Mouse (Mus musculus) urinary bladder, postnatal 36 days (tissue): Measurements from ENCODE around the gene Abca17.

Experiments used
- DNase-seq, 2 experiments: peaks; one replicate each; pipeline ENCODE4 v3.0.0; 2022; ENCODE audit warnings: low spot score in 2 of 2, mixed read lengths in 1 of 2

Gene Abca17

DNA sequence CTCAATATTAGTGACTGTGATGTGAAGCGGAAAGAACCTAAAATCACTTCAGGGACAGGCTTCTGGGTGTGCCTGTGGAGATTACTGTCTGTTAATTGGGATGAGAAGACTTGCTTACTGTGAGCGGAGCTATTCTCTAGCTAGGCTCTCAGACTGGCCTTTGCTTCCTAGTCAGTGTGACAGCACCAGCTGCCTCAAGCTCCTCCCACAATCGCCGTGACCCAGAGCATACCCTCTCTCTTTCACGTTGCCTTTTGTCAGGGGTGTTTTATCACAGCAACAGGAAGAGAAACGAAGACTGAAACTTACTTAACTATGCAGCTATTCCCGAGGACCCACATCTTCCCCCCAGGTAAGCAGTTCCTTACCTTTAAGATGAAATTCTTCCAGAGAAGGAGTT is 4.0 kb downstream of the Abca17 start:
- no peak for DNase-seq

DNA sequence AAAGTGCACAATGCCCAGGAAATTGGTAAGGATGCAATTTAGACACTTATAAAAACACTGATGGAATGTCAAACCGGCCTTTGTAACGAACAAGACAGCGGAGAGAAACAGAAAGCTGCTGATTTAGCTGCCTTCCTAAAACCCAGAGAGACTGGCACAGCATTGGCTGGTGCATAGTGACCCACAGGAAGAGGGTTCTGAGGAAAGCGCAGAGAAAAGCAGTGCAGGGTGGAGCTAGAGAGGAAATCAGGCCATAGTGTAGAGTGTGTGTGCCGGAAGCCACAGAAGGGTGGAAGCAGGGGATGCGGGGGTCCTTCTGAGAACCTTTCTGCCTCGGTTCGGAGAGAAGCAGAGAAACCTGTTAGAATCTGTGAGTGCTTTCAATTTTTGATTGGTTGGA is 6.2 kb downstream of the Abca17 start:
- DNase-seq: no peak

DNA sequence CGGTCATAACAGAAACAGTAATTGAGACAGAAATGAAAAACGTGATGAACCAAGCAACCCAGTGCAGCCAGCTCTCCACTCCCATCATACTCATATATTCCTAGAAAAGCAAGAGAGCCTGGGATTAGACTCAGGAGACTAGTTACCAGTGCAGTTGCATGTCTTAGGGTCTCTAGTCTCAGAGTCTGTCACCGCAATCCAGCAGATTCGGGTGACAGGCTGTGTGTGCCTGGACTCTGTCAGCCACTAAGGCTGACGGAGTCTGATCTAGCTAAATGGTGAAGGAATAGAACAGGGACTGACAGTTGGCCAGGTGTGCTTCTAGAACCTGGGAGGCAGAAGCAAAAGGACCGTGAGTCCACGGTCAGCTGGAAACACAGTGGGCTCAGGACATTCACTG is 23.2 kb downstream of the Abca17 start:
- DNase-seq: no peak

DNA sequence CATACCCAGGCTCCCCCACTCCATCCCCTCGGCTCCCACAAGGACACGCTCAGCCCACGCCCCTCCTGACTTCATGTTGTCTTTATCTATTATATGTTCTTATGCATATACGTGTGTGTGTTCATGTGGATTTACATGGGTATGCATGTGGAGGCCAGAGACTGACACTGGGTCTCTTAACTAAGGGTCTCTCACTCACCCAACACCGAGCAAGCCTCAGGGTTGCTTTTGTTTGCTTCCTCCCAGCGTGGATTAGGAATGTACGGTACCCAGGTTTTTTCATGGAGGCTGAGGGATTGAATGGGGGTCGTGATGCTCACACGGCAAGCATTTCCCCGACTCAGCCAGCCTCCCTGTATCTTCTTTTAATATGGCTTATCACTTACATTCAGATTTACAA is 25.8 kb downstream of the Abca17 start:
- no peak for DNase-seq

DNA sequence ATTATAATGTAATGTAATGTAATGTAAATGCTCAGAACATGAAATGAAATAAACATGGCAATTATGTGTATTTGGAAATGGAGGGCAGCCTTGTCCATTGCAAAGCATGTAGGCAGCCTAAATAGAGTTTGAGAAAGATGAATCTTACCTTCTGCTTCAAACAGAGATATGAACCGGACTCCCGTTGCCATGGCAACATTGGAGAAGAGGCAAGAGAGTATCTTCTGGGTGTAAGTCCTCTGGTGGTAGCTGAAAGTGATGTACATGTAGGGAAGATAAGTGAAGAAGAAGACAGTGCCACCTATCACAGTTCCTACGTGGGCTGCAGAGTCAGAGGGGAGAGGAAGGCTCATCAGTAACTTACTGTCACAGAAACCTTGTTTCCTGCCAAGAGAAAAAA is 30.0 kb downstream of the Abca17 start:
- DNase-seq: no peak

DNA sequence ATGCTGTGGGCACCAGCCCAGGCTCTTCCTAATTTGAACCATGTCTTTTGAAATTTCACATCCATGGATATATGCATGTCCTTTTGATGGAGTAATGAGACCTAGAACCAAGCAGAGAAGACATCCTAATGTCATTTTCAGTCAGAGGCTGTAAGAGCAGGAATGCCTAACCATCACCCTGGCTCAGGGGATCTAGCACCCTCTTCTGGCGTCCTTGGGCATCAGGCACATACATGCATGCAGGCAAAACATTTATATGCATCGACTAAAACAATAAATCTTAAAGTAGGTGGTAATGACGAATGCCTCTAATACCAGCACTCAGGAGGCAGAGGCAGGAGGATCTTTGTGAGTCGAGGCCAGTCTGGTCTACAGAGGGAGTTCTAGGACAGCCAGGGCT is 43.4 kb downstream of the Abca17 start:
- peak in 1 of 2 experiments; percentile 16 for DNase-seq

DNA sequence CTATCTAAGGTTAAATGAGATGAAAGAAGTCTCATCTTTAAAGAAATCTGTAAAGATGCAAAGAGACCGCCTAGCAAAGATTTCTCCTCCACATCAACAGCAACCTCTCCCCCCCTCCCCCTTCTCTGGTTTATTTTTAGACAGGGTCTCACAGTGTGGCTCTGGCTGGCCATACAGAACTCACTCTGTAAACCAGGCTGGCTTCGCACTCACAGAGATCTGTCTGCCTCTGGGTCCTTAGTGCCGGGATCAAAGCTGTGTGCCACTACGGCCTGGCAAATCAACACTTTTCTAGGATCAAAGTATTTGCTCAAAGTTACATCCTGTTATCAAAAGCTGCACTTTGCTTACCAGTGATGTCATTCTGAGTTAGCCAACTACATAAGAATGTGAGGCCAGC is 50.2 kb downstream of the Abca17 start:
- DNase-seq: no peak

DNA sequence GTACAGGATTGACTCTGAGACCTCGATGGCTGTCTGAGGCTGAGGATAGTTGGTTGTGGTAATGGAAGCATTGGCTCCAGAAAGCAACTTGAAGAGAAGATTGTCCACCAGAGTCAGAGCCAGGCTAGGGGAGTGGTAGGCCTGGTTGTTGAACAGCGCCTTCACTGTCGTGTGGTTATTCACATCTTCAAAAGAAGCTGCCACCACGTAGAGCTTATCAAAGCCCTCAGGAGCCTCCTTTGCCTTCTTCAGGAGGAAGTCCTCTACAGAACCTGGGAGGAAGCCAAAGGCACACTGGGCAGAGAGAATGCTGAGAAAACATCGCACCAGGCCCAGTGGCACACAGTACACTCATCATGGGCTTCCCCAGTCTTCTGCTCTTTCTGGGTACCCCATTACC is 61.5 kb downstream of the Abca17 start:
- no peak for DNase-seq

DNA sequence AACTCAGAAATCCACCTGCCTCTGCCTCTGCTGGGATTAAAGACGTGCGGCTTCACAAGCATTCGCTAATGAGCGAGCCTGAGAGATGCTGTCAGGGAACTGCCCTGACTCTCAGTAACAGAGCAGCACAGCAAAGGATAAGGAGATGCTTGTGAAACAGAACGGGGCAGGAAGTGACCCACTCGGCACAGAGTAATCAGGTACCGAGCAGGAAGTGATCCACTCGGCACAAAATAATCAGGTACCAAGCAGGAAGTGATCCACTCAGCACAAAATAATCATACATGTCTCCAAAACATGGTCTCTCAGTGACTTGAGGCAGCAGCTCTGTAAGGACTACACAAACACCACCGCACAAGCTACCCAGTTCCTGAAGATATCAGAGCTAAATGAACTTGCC is 62.4 kb downstream of the Abca17 start:
- DNase-seq: no peak

DNA sequence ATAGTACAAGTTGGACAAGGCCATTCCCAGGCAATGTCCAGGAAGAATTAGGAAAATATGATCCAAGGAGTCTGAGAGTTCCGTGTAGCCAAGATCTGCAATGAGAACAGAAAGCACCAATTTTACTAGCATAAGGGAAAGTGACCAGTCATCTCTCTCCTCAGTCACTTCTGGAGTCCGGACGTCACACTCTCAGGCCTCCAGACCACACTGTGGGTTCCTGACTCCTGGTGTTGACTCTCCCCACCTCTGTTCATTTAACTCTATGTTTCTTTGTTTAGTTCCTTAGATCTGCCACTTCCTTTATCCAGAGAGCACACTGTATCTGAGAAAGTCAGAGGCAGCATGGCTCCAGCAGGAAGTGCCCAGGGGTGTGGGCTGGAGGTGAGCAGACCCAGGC is 65.2 kb downstream of the Abca17 start:
- DNase-seq: no peak

DNA sequence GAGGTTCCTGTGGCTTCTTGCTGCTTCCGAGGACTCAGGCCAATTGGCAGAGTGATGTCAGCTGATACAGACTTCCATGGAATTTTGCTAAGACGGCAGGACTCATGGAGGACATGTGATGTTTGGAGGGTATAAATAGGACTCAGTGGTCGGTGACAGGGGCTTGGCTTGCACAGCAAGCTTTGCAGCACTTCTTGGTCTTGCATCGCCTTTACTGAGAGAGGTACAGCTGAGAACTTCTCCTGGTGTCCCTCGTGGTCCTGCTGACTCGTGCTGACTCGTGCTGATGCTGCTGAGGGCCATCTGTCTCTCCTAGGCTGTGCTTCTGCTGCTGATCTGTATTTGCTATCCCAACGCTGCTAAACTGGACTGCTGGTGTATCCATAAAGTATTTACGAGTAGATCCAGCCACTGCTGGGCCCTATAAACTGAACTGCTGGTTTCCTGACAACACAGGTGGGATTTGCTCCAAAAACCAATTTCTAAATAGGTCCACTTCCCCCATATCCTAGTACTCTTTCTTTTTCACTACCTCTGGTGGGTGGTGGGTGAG is 67.5 kb downstream of the Abca17 start:
- no peak for DNase-seq

DNA sequence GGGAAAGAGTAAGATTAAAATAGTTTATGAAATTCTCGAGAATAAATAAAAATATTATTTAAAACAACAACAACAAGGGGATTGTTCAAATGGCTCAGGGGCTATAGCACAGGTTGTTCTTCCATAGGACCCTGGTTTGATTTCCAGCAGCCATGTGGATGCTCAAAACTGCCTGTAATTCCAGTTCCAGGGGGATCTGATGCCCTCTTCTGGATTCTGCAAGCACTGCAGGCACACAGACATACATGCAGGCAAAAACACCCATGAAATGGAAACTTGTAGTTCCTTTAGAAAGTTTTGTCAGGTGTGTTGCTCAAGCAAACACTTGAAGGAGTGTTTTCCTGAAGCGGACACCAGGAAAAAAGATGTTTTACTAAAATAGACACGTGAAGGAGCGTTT is 68.2 kb downstream of the Abca17 start:
- DNase-seq: no peak

DNA sequence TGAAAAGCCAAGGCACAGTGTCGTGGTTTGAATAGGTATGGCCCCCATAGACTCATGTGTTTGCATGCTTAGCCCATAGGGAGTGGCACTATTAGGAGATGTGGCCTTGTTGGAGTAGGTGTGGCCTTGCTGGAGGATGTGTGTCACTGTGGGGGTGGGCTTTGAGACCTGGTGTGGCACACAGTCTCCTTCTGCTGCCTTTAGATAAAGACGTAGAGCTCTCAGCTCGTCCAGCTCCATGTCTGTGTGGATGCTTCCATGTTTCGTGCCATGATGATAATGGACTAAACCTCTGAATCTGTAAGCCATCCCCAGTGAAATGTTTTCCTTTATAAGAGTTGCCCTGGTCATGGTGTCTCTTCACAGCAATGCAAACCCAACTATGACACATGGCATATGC is 71.0 kb downstream of the Abca17 start:
- no peak for DNase-seq

DNA sequence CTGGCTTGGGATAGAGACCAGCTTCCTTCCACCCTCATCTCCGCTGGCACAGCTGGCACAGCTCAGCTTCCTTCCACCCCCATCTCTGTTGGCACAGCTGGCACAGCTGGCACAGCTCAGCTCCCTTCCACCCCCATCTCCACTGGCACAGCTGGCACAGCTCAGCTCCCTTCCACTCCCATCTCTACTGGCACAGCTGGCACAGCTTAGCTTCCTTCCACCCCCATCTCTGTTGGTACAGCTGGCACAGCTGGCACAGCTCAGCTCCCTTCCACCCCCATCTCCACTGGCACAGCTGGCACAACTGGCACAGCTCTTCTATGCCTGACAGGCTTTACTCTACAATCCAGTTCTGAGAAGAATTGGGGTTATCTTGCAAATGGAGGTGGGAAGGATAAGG is 83.7 kb downstream of the Abca17 start:
- DNase-seq: no peak

DNA sequence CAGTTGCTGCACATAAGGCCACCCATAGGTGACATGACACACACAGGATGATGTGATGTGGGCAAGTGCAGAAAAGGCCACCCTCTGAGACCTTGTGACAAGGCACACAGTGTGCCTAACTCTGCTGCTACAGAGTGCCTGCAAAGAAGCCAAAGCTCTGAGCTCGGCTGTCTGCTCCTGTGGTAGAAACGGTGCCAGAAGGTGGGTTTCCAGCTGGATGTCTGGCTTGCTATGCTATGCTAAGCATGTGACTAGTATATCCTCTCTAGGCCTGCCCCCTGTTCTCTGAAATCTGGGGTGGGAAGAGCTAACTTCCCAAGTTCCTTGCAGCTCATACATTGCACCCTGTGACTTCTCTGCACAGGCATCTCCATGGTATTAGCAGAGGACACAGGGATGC is 86.1 kb downstream of the Abca17 start:
- DNase-seq: no peak

DNA sequence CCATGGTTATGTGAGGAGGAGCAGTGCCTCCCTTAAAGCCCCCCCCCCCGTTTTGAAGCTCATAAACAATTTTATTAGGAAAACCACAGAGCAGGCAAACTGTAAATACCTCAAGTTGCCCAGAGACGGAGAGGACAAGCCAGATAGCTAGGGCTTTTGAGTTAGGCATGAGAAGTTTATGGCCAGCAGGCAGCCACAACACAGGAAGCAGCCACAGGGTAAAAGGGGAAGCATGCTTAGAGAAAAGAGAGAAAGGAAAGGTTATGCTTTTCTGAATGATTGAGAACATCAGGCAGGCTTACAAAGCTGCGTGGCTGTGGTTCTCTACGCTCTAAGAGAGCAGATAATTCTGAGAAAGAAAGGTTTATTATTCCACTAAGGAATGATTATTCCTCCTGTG is 90.4 kb downstream of the Abca17 start:
- DNase-seq: no peak

DNA sequence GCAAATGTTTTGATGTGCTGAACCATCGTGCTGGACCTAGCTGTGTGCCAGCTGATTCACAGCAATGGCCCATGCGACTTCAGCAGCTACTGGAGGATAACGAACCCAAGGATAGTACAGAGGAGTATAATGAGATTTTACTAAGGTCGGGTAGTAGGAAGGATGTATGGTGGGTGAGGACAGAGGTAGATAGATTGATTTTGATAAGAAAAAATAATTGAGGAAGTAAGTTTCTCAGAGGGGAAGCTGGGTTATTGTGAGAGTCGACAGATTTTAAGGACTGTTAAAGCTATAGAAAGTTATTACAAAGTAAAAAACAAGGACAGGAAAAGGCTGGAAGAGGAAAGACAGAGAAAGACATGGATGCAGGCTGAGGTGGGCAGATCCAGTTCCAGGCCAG is 91.2 kb downstream of the Abca17 start:
- DNase-seq: no peak

DNA sequence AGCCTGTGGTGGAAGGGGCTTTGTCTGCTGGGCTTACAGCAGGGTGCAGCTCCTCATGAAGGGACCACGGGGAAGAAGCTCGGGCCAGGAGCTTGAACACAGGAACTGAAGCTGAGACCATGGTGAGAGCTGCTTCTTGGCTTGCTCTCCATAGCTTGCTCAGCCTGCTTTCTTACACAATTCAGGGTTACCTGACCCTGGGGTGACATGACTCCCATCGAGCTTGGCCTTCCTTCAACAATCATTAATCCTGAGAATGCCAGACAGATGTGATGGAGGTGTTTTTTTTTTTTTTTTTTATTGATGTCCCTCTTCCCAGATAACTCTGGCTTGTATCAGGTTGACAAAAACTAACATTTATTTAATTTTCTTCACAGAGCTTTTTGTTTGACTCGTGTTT is 91.9 kb downstream of the Abca17 start:
- DNase-seq: no peak

DNA sequence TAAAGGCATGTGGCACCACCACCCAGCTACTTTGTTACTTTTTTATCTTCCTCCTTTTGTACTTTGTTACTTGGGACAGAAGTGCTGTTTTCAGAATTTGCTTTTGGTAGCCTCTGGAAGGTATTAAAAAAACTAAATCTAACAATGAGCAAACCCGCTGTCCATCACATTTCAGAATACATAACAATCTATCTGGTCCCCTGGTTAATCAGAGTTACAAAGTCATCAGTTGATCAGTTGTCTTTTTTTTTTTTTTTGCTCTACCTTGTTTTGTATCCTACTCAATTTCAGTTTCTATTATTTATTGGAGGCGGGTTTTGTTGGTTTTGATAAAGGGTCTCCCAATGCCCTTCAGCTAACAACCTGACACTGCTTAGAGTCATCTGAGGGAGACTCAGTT is 98.5 kb downstream of the Abca17 start:
- no peak for DNase-seq

DNA sequence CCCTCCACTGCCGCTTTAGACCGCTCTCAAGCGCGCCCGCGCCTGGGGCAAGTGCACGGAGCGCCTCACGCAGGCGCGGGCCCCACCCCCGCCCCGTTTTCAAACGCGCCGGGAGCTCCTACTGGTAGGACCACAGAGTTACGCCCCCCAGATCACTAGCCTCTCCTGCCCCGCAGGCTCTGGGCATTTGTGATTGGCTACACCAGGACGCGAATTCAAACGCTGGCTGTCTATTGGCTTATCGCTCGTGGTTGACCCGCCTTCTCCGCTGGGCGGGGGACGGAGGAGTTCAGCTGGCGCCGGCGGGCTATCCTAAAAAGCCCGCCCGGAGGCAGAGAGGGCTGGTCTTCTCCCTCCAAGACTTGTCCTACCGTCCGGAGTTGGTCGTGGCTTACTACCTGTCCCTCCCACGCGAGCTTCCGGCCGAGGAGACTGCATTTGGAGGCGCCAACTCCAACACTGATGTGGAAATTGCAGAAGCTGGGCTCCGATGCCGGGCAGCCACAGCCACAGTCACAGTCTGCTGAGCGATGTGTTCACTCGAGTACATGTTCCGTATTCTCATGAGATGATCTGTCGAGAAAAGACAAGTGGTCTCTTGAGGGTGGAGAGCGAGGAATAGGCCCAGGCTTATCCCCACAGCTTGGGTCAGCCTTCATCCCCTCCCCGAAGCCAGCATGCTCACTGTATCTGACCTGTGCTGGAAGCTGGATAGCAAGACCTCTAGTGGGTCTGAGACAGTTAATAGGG is 99.4 kb downstream of the Abca17 start, which contains the start of gene Ccnf:
Gene Ccnf (minus strand): TSS at position 165 of the 750 bp plus-strand sequence.
- DNase-seq: peak; percentile 90 to 95

DNA sequence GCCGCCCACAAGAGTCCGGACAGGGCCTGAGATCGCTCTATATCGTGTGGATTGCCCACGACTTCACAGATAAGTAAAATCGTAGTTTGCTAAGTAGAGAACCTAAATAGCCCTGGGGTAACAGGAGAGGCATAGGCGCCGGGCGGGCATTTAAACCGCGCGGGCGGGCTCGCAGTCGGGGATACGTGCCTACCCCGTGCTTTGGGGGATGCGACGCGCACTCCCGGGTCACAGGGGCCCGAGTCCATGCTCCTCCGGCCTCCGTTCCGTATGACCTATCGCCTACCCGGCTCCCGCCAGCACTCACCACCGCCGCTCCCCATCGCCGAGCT is 99.9 kb downstream of the Abca17 start:
- DNase-seq: no peak

DNA sequence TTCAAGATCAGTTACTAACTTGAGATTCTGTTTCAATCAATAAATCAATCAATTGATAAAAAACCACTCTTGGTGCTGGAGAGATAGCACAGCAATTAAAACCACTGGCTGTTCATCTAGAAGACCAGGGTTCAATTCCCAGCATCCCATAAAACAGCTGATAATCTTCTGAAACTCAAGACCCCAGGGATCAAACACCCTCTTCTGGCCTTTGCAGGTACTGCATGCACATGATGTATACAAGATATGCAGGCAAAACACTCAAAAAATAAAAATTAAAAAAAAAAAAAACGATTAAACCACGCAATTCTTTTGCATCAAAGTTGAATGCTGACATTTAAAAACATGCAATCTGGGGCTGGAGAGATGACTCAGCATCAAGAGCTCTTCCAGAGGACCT is 102.2 kb downstream of the Abca17 start:
- no peak for DNase-seq

DNA sequence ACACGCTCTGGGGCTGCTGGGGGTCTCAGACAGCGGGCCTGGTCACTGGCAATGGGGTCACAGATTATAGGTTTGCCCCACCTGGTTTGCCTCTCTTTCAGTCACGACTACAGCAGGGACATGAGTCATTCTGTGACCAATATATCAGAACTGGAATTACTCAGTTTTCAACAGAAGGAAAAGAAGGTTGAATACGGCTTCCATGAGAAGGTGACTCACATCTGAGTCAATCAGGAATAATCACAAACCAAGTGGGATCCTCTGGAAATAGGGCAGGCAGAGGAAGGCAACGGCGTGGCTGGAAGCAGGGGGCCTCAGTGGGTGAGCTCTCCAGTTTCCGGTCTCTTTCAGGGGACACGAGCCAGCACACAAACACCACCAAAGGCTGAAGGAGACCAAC is 106.8 kb downstream of the Abca17 start:
- DNase-seq: no peak
